Mouse (Mus musculus): Measurements from ENCODE around the gene P2rx1.

P2rx1 gene

GRCm38 (mm10) chr11:72998771-72999170 is at the start of gene P2rx1:
P2rx1 (plus strand) TSS chr11:72999103.
- no peak for DNase-seq (ENCODE audit: low spot score)

- DNase-seq (ENCODE audit: low spot score), result no peak
Observed at GRCm38 (mm10) chr11:72951137-72952000, 47.5 kb upstream of the P2rx1 start.

GRCm38 (mm10) chr11:72952226-72952625 is 46.7 kb upstream of the P2rx1 start:
- no peak for DNase-seq (ENCODE audit: low spot score)

GRCm38 (mm10) chr11:72952697-72953096 is 46.2 kb upstream of the P2rx1 start:
- no peak for DNase-seq (ENCODE audit: low spot score)

GRCm38 (mm10) chr11:72953116-72953439 is 45.8 kb upstream of the P2rx1 start:
- no peak for DNase-seq (ENCODE audit: low spot score)

GRCm38 (mm10) chr11:72953440-72954151 is 45.3 kb upstream of the P2rx1 start:
- DNase-seq (ENCODE audit: low spot score), result no peak

GRCm38 (mm10) chr11:72954216-72954615 is 44.7 kb upstream of the P2rx1 start:
- no peak for DNase-seq (ENCODE audit: low spot score)

GRCm38 (mm10) chr11:72955339-72955974 is 43.4 kb upstream of the P2rx1 start:
- DNase-seq (ENCODE audit: low spot score), result no peak

GRCm38 (mm10) chr11:72957318-72957717 is 41.6 kb upstream of the P2rx1 start:
- DNase-seq (ENCODE audit: low spot score), result no peak

GRCm38 (mm10) chr11:72959924-72960679 is 38.8 kb upstream of the P2rx1 start:
- DNase-seq (ENCODE audit: low spot score), result no peak

- DNase-seq (ENCODE audit: low spot score), result no peak
Observed at GRCm38 (mm10) chr11:72960723-72961071, 38.2 kb upstream of the P2rx1 start.

- DNase-seq (ENCODE audit: low spot score), result no peak
Observed at GRCm38 (mm10) chr11:72961072-72961980, 37.6 kb upstream of the P2rx1 start, which contains the start of gene Atp2a3. Atp2a3 (plus strand) TSS chr11:72961169.

- DNase-seq (ENCODE audit: low spot score), result no peak
Observed at GRCm38 (mm10) chr11:72962378-72962777, 36.5 kb upstream of the P2rx1 start.

- no peak for DNase-seq (ENCODE audit: low spot score)
Observed at GRCm38 (mm10) chr11:72963058-72963788, 35.7 kb upstream of the P2rx1 start.

- no peak for DNase-seq (ENCODE audit: low spot score)
Observed at GRCm38 (mm10) chr11:72963789-72964294, 35.1 kb upstream of the P2rx1 start.

GRCm38 (mm10) chr11:72974995-72975503 is 23.9 kb upstream of the P2rx1 start:
- no peak for DNase-seq (ENCODE audit: low spot score)

- DNase-seq (ENCODE audit: low spot score), result no peak
Observed at GRCm38 (mm10) chr11:72982516-72982915, 16.4 kb upstream of the P2rx1 start.

GRCm38 (mm10) chr11:72983283-72983682 is 15.6 kb upstream of the P2rx1 start:
- DNase-seq (ENCODE audit: low spot score), result no peak

GRCm38 (mm10) chr11:72986745-72987144 is 12.2 kb upstream of the P2rx1 start:
- DNase-seq (ENCODE audit: low spot score), result no peak

GRCm38 (mm10) chr11:72987234-72987633 is 11.7 kb upstream of the P2rx1 start:
- no peak for DNase-seq (ENCODE audit: low spot score)
